Mouse (Mus musculus) layer of hippocampus, adult 9-10 months (tissue): ENCODE measurements around the gene Gtf2ird1.

Experiments
- DNase-seq: peaks from one replicate; pipeline ENCODE4 v3.0.0; 2022; ENCODE audit warnings: low spot score

Gtf2ird1 gene

GRCm38 (mm10) chr5:134445208-134445831 lies 11.2 kb downstream of the Gtf2ird1 start:
- DNase-seq = no peak

GRCm38 (mm10) chr5:134444473-134444872 lies 12.0 kb downstream of the Gtf2ird1 start:
- DNase-seq = no peak

- no peak for DNase-seq
Observed at GRCm38 (mm10) chr5:134442066-134442465, 14.4 kb downstream of the Gtf2ird1 start.

GRCm38 (mm10) chr5:134441105-134441504 lies 15.4 kb downstream of the Gtf2ird1 start:
- DNase-seq = no peak

- DNase-seq = no peak
Observed at GRCm38 (mm10) chr5:134440098-134440497, 16.4 kb downstream of the Gtf2ird1 start.

GRCm38 (mm10) chr5:134439481-134439880 lies 17.0 kb downstream of the Gtf2ird1 start:
- no peak for DNase-seq

- no peak for DNase-seq
Observed at GRCm38 (mm10) chr5:134438676-134439425, 17.7 kb downstream of the Gtf2ird1 start.

- DNase-seq = no peak
Observed at GRCm38 (mm10) chr5:134437459-134437827, 19.1 kb downstream of the Gtf2ird1 start.

GRCm38 (mm10) chr5:134436782-134437458 lies 19.6 kb downstream of the Gtf2ird1 start:
- DNase-seq = no peak

GRCm38 (mm10) chr5:134435836-134436331 lies 20.6 kb downstream of the Gtf2ird1 start:
- DNase-seq = no peak

GRCm38 (mm10) chr5:134433137-134433536 lies 23.4 kb downstream of the Gtf2ird1 start:
- DNase-seq = no peak

- DNase-seq = no peak
Observed at GRCm38 (mm10) chr5:134430087-134430486, 26.4 kb downstream of the Gtf2ird1 start.

- DNase-seq = peak; percentile 24
Observed at GRCm38 (mm10) chr5:134427664-134428063, 28.9 kb downstream of the Gtf2ird1 start.

- DNase-seq = no peak
Observed at GRCm38 (mm10) chr5:134425601-134426000, 30.9 kb downstream of the Gtf2ird1 start.

- DNase-seq = no peak
Observed at GRCm38 (mm10) chr5:134423930-134424329, 32.6 kb downstream of the Gtf2ird1 start.

GRCm38 (mm10) chr5:134423372-134423771 lies 33.1 kb downstream of the Gtf2ird1 start:
- no peak for DNase-seq

GRCm38 (mm10) chr5:134422265-134422925 lies 34.1 kb downstream of the Gtf2ird1 start:
- DNase-seq = no peak

GRCm38 (mm10) chr5:134421061-134421460 lies 35.5 kb downstream of the Gtf2ird1 start:
- no peak for DNase-seq

- DNase-seq = no peak
Observed at GRCm38 (mm10) chr5:134419700-134420099, 36.8 kb downstream of the Gtf2ird1 start.

- no peak for DNase-seq
Observed at GRCm38 (mm10) chr5:134418315-134419074, 38.0 kb downstream of the Gtf2ird1 start.

GRCm38 (mm10) chr5:134412341-134412740 lies 44.2 kb downstream of the Gtf2ird1 start:
- DNase-seq = no peak
